Mouse (Mus musculus): ENCODE data around the gene AC124108.1. TPM values are rescaled to one million over a fixed set of nuclear protein-coding genes. Genes with fewer than 3 reads are reported as not detected.
"Not testable (repeated sequence)": the region's sequence is repeated elsewhere in the genome, so short reads cannot be mapped to it uniquely, and the experiment has no call there.

The AC124108.1 gene
- polyA plus RNA-seq, 1 experiment from 2014 or later = 0.03 TPM

DNA sequence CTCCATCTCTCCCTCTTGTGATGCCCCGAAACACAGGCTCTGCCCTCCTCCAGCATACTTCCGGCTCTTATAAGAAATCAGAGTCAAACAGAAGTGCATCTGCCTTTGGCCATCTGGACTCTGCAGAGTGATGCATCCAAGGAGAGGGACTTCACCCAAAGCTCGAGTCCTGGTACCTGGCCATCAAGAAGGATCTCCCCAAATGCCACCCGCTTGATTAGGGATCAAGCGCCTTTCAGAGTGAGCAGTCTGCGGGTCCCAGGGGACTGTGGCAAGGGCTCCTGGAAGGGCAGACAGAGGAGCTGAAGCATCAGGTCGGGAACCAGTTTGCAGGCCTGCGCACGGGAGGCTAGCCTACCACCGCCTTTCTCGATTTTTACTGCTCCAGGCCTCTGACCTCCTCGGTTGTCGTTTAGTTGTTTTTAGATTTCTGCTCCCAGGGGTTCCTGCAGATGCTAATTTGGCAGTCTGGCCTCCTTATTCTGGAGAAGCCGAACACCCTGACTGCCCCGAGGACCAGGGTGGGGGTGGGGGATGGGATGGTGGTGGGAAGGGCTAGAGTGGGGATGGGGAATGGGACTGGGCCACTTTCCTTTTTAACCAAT, 38.1 kb upstream of the AC124108.1 start:
- no peak overlapping the region for H3K4me2 ChIP-seq (replicated peaks)
- H3K4me3 ChIP-seq (replicated peaks) = no peak overlapping the region
- no peaks in the 10 kb centered on the region for H3K36me3 ChIP-seq
- peaks cover 19% of the 10 kb centered on the region; the same call in 1 of the 2 replicates for H3K4me1 ChIP-seq (replicated peaks)
- no peak overlapping the region for H3K27ac ChIP-seq
- no peak overlapping the region for H3K9ac ChIP-seq
- H3K9me3 ChIP-seq = no peaks in the 10 kb centered on the region
- ATAC-seq = no peak
- 62% methylated on average over 15 of the region's 15 CpGs for WGBS
- peaks cover 3% of the 10 kb centered on the region; the same call in 1 of the 2 replicates for H3K27me3 ChIP-seq (replicated peaks)

DNA sequence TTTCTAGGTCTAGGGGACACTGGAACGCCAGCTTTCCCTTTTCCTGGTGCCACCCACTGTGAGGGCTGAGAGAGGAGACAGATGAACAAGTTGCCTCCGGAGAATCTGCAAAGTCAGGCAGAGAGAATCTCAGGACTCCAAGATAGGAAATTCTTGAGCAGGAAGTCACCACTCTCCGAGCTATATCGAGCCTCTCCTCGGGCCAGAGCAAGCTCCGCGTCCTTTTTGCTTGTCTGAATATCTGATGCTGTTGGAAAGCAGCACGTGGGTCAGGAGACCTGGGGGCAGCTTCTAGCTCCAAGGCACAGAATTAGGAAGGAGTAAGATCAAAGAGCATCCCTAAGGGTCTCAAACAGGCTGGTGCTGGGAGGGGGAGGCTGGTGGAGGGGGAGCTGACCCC, 37.6 kb upstream of the AC124108.1 start:
- Histone ChIP-seq H3K36me3 (no peaks in the 10 kb centered on the region), H3K4me2 (replicated peaks) (no peak overlapping the region), H3K9ac (no peak overlapping the region), H3K27ac (no peak overlapping the region), H3K9me3 (no peaks in the 10 kb centered on the region), H3K4me3 (replicated peaks) (no peak overlapping the region), H3K4me1 (replicated peaks) (peaks cover 19% of the 10 kb centered on the region; the same call in 1 of the 2 replicates), H3K27me3 (replicated peaks) (peaks cover 5% of the 10 kb centered on the region; the same call in 1 of the 2 replicates)
- ATAC-seq = no peak
- 50% methylated on average over 8 of the region's 8 CpGs for WGBS

DNA sequence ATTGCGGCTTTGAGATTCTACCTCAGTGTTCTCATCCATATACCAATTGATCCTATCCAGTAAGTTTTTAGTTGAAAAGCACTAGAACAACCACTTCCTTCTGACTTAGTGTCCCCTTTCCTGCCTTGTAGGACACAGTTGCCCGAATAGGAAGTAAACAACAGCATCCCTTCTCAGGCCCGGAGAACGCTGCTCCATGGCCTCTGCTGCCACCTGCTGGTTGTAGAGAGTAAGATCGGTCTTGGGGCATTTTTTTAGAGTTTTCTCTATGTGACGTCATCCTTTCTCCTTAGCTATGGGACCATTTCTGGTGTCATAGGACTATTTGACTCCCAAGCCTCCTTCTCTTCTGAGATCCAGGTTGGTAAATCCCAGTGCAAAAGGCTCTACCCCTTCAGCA, 35.5 kb upstream of the AC124108.1 start:
- H3K4me2 ChIP-seq (replicated peaks) = no peak overlapping the region
- no peak for ATAC-seq

DNA sequence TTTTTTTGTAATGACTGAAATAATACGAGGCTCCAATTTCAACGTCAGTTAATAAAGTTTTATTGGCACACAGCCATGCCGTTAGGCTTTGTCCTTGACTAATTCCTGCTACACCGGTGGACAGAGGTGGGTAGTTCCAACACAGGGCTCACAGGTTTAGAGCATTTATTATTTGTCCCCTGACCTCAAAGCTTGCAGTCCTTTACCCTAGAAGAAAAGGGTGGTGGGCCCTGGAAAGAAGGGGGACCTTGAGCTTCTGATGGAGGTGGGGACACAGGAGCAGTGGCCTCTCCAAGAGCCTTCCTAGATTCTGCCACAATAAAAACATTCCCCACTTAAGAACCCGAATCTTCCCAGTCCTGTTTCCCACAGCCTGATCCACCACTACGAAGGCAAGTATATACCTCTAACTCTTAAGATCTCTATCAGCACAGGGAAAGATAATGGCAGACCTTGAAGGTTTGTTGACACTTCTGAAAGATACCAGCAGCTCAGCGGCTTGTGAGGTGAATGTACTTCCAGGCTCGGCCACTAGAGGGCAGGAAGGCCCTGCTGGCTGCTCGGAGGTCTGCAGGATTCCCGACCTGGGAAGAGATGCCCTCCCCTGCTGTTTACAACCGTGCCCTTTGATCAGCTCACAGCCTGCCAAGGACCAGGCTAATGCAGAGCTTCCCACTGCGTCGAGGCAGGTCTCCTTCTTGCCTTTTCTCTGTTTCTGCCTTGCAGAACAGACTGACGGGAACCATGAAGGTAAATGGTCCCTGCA, 34.1 kb upstream of the AC124108.1 start:
- Histone ChIP-seq H3K4me2 (replicated peaks) (peak overlapping the region; percentile 34; the same call in 1 of the 2 replicates), H3K9me3 (no peaks in the 10 kb centered on the region), H3K27ac (no peak overlapping the region), H3K4me1 (replicated peaks) (peaks cover 11% of the 10 kb centered on the region; the same call in 1 of the 2 replicates), H3K9ac (no peak overlapping the region), H3K36me3 (no peaks in the 10 kb centered on the region), H3K4me3 (replicated peaks) (no peak overlapping the region), H3K27me3 (replicated peaks) (peaks cover 5% of the 10 kb centered on the region)
- ATAC-seq = peak; percentile 87
- 22% methylated on average over 14 of the region's 14 CpGs for WGBS

More for the DNA sequence above, 35.5 kb upstream of the AC124108.1 start:
- Histone ChIP-seq H3K4me1 (replicated peaks) (peaks cover 18% of the 10 kb centered on the region; the same call in 1 of the 2 replicates), H3K36me3 (no peaks in the 10 kb centered on the region), H3K27ac (no peak overlapping the region), H3K9ac (no peak overlapping the region), H3K4me3 (replicated peaks) (no peak overlapping the region), H3K27me3 (replicated peaks) (peaks cover 5% of the 10 kb centered on the region), H3K9me3 (no peaks in the 10 kb centered on the region)
- WGBS = 10% methylated on average over 6 of the region's 6 CpGs

DNA sequence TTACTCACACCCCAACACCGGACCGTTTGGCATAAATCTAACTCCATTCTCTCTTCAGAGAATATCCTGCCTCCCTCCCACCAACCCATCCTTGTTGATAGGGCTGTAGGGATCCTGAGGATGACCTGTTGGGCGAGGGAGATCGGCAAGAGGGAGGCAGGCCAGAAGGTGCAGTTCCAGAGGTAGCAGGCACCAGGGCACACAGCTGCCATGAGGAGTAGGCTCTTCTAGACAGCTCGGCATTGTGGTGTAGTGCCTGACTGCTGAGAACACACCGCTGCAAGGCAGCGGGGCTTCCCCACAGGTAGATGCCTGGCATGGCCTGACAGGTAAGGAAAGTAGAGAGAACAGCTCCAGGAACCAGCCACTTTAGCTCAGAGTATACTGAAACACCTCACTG, 33.4 kb upstream of the AC124108.1 start:
- Histone ChIP-seq H3K27ac (no peak overlapping the region), H3K4me2 (replicated peaks) (peak overlapping the region; percentile 34; the same call in 1 of the 2 replicates), H3K36me3 (no peaks in the 10 kb centered on the region), H3K4me1 (replicated peaks) (peaks cover 9% of the 10 kb centered on the region; the same call in 1 of the 2 replicates), H3K9ac (no peak overlapping the region), H3K4me3 (replicated peaks) (no peak overlapping the region), H3K27me3 (replicated peaks) (peaks cover 5% of the 10 kb centered on the region), H3K9me3 (no peaks in the 10 kb centered on the region)
- peak; percentile 10; the same call in 1 of the 2 replicates for ATAC-seq
- WGBS = 32% methylated on average over 7 of the region's 7 CpGs

- 0 out of 2 replicates have a peak, but pooled peaks have one; percentile 29 for ATAC-seq
- 37% methylated on average over 2 of the region's 2 CpGs for WGBS
- H3K9ac ChIP-seq = no peak overlapping the region
Observed at GRCm38 (mm10) chr1:132158741-132159140, 32.5 kb upstream of the AC124108.1 start.

DNA sequence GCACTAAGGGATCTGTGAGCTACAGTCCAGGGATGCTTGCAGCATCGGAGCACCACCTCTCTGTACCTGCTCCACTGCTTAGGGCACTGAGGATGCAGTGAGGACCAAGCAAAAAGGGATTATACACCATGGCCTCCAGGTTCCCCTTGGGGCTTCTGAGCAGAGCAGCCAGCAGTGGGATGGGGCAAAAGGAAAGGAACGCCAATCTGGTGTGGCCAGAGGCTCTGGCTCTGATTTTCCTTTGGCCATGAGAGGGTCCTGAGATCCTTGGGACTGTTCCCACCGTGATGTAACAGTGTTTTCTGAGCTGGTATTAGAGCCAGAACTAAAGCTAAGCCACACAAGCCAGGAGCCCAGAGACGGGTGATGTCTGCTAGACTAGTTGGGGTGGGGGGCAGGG, 31.6 kb upstream of the AC124108.1 start:
- WGBS = 65% methylated on average over 4 of the region's 4 CpGs
- H3K9me3 ChIP-seq = no peaks in the 10 kb centered on the region
- ATAC-seq = no peak
- H3K27me3 ChIP-seq (replicated peaks) = peaks cover 5% of the 10 kb centered on the region
- no peak overlapping the region for H3K4me2 ChIP-seq (replicated peaks)
- no peaks in the 10 kb centered on the region for H3K36me3 ChIP-seq
- H3K9ac ChIP-seq = no peak overlapping the region
- H3K4me1 ChIP-seq (replicated peaks) = peaks cover 9% of the 10 kb centered on the region; the same call in 1 of the 2 replicates
- no peak overlapping the region for H3K4me3 ChIP-seq (replicated peaks)
- no peak overlapping the region for H3K27ac ChIP-seq

More at GRCm38 (mm10) chr1:132158741-132159140, 32.5 kb upstream of the AC124108.1 start:
- Histone ChIP-seq H3K4me2 (replicated peaks) (no peak overlapping the region), H3K4me3 (replicated peaks) (no peak overlapping the region), H3K36me3 (no peaks in the 10 kb centered on the region), H3K27ac (no peak overlapping the region), H3K27me3 (replicated peaks) (peaks cover 5% of the 10 kb centered on the region), H3K4me1 (replicated peaks) (peaks cover 9% of the 10 kb centered on the region; the same call in 1 of the 2 replicates), H3K9me3 (no peaks in the 10 kb centered on the region)

- no peaks in the 10 kb centered on the region for H3K36me3 ChIP-seq
- H3K9me3 ChIP-seq = no peaks in the 10 kb centered on the region
- H3K27me3 ChIP-seq (replicated peaks) = peaks cover 5% of the 10 kb centered on the region
- no peak overlapping the region for H3K27ac ChIP-seq
- no peak overlapping the region for H3K4me2 ChIP-seq (replicated peaks)
- no peak for ATAC-seq
- H3K4me3 ChIP-seq (replicated peaks) = no peak overlapping the region
- 58% methylated on average over 7 of the region's 7 CpGs for WGBS
- H3K4me1 ChIP-seq (replicated peaks) = peaks cover 9% of the 10 kb centered on the region; the same call in 1 of the 2 replicates
- no peak overlapping the region for H3K9ac ChIP-seq
Observed at GRCm38 (mm10) chr1:132161211-132161880, 29.9 kb upstream of the AC124108.1 start.

DNA sequence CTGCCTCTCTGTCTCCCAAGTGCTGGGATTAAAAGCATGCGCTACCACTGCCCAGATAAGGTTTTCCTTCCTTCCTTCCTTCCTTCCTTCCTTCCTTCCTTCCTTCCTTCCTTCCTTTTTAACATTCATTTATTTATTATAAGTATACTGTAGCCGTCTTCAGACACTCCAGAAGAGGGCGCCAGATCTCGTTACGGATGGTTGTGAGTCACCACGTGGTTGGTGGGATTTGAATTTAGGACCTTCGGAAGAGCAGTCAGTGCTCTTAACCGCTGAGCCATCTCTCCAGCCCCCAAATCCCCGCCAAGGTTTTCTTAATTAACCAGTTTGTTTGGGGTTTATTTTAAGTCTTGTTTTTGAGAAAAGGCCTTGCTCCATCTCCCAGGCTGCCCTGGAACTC, 28.6 kb upstream of the AC124108.1 start:
- H3K9me3 ChIP-seq; H3K4me3 ChIP-seq (replicated peaks); H3K9ac ChIP-seq; H3K27ac ChIP-seq; H3K27me3 ChIP-seq (replicated peaks); ATAC-seq; H3K36me3 ChIP-seq; H3K4me1 ChIP-seq (replicated peaks); H3K4me2 ChIP-seq (replicated peaks): not testable (repeated sequence)
- 58% methylated on average over 9 of the region's 9 CpGs for WGBS

GRCm38 (mm10) chr1:132164780-132165518, 26.3 kb upstream of the AC124108.1 start:
- Histone ChIP-seq H3K4me3 (replicated peaks) (no peak overlapping the region), H3K9me3 (no peaks in the 10 kb centered on the region), H3K27ac (no peak overlapping the region), H3K4me1 (replicated peaks) (peaks cover 8% of the 10 kb centered on the region), H3K4me2 (replicated peaks) (no peak overlapping the region), H3K9ac (no peak overlapping the region), H3K27me3 (replicated peaks) (no peaks in the 10 kb centered on the region; the same call in 1 of the 2 replicates), H3K36me3 (no peaks in the 10 kb centered on the region)
- ATAC-seq = no peak
- WGBS = 24% methylated on average over 13 of the region's 13 CpGs

GRCm38 (mm10) chr1:132165859-132166258, 25.4 kb upstream of the AC124108.1 start:
- Histone ChIP-seq H3K9me3 (no peaks in the 10 kb centered on the region), H3K4me1 (replicated peaks) (peaks cover 8% of the 10 kb centered on the region), H3K27me3 (replicated peaks) (no peaks in the 10 kb centered on the region; the same call in 1 of the 2 replicates), H3K4me2 (replicated peaks) (no peak overlapping the region), H3K4me3 (replicated peaks) (no peak overlapping the region), H3K27ac (no peak overlapping the region), H3K9ac (no peak overlapping the region), H3K36me3 (no peaks in the 10 kb centered on the region)
- WGBS = 67% methylated on average over 3 of the region's 3 CpGs
- no peak for ATAC-seq

Measured in intestine, embryonic 15.5 days (tissue).